Mouse (Mus musculus) hematopoietic stem cell, adult 5-6 weeks (primary cell): ENCODE results near the gene D630045J12Rik. TPM values are rescaled to one million over a fixed set of nuclear protein-coding genes. Genes with fewer than 3 reads are reported as not detected.

Experiments used
- ATAC-seq, 2 experiments: fragments of 125-278 bp in 1 of 2; replicated peaks in 1 of 2; 2 replicates each; pipeline ENCODE4 v1.8.0; 2016 to 2017; ENCODE audit warnings: inconsistent platforms in 2 of 2, mild to moderate bottlenecking in 2 of 2, moderate number of reproducible peaks in 2 of 2, low read depth in 1 of 2, moderate TSS enrichment in 1 of 2; ENCODE audit not compliant: low FRiP score in 2 of 2, poor library complexity in 2 of 2, severe bottlenecking in 2 of 2, insufficient read depth in 1 of 2, low TSS enrichment in 1 of 2
- total RNA-seq: library from RNA; stranded (forward); fragments of 172-1452, 232-1000 nt; gene quantifications from 2 replicates; pipeline ENCODE4 v1.2.3, GENCODE M21; 2017

The D630045J12Rik gene
- total RNA-seq, 1 experiment from 2014 or later: 2.7 TPM

DNA sequence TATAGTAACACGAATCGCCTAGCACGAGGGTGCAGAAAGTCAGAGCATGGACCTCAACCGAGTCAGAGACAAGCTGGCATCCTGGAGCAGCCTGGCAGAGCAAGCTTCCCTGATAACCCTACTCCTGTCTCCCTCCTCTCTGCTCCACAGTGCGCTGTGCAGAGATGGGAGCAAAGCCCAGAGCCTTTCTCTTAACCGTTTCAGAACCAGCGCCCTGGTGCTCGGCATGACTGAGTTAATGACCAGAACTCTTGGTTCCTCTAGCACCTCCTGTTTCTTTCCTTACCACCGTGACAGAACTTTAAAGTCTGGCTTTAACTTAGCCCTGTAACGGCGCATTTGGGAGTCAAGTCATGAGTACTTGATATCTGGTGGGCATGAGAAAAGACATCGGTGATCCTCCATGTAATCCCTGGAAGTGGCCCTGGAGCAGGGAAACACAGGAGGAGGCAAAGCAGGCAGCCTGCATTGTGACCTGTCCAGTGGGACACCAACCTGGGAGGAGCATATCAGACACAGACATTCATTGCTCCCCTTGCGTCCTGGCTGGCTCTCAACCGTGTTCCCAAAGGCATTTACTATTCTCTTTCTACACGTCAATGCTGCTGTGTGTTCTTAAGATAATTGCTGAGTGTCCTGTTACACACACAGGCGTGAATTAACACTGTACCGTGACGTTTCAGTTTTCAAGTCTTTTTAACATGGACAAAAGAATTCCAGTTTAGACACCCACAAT, 130.2 kb downstream of the D630045J12Rik start:
- ATAC-seq: no peak

DNA sequence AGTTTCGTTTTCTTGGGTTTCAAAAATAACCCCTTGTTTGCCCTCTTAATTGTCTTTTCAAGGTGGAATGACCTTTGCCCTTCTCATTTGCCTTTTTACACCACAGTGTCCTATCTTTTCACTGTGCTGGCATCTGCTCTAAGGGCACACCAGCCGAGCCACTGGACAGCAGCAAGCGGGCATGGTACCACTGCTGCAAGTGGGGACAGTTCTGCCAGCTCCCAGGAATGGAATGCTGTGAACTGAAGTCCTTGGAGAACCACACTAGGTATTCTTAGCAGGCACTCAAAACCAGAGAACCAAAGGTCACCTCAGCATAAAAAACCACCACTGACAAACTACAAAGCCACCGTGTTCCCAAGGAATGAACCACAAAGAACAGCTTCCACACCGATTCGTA, 131.0 kb downstream of the D630045J12Rik start:
- no peak for ATAC-seq

DNA sequence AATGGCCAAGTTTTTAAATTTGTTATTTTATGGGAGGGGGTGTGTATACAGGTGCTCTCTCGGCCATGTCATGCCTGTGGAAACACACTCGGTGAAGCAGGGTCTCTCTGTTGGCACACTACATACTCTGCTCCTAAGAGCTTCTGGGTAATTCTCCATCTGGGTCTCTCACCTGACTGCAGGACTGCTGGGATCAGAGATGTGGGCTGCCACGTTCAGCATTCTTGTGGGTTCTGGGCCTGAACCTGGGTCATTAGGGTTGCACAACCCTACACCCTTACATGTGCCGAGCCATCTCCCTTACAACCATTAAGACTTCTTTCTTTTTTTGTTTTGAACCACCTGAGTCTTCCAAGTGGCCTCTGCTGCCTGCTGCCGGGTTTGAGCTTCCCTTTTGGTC, 132.0 kb downstream of the D630045J12Rik start:
- no peak for ATAC-seq

DNA sequence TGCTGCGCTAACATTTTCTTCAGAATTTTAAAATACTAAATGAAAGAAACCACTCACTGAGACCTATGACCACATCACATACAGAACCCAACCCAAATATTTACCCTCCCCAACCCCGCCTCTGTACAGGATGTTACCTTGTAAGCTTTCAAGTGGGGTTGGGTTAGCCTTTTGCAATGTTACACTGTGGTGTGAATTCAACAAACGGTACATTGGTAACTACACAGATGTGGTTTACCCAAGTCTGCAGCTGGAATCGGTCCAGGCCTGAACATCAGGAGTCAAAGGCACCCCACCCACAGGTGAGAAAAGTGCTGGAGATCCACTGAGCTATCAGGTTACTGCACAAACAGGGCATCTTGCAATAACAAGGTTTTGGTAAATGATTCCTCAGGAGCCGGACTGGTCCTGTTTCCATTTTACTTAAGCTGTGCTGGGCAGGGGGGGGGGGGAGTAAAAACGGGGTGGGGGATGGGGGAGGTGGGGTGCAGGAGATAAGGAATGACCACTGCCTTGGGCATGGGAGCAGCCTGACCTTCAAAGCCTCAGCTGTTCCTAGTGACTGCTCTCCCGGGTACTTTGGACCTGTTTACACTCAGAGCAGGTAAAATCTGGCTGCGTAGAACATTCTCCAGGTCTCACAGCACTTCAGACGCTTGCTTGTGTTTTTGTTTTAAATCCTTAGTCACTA, 133.0 kb downstream of the D630045J12Rik start:
- ATAC-seq: no peak

DNA sequence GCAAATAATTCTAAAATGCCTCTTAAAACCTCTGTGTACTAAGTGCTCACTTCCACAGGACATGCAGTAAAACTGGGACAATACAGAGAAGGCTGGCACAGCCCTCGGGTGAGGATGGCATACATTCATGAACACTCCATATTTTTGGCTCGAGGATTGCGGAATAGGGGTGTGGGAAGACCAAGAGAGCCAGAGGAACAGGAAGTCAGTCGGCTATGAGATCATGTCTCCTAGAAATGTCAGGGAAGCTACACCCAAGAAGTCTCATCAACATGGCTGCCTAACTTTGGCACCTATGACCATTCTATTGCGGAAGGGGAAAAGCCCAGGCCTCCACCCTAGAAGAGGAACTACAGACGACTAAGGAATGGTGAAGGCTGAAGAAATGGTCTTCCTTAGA, 135.5 kb downstream of the D630045J12Rik start:
- no peak for ATAC-seq

GRCm38 (mm10) chr6:38116107-38116770, 137.6 kb downstream of the D630045J12Rik start:
- no peak for ATAC-seq

DNA sequence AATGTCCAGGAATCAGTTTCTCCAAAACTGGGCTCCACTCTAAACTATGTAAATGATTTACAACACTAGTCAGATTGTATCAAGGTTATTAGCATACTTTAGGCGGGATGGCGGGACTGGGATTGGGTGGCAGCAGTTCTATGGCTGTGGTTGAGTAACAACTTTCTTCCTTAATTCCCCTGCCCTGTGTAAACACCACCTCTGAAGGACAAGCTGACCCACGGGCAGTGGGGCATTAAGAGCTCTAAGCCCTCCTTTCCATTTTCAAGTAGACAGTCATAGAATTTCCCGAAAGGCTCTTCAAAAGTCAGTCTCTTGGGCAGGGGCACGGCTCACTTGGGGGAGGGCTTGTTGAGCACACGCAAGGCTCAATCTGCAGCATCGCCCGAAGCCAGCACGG, 142.9 kb downstream of the D630045J12Rik start:
- no peak for ATAC-seq

GRCm38 (mm10) chr6:38109871-38110270, 143.9 kb downstream of the D630045J12Rik start:
- ATAC-seq: no peak

- no peak for ATAC-seq
These were observed 144.5 kb downstream of the D630045J12Rik start, which contains the start of gene Tmem213 for GRCm38 (mm10) chr6:38109160-38109795. Tmem213 (plus strand) TSS chr6:38109255.

- no peak for ATAC-seq
These were observed 145.4 kb downstream of the D630045J12Rik start for GRCm38 (mm10) chr6:38108449-38108848.

DNA sequence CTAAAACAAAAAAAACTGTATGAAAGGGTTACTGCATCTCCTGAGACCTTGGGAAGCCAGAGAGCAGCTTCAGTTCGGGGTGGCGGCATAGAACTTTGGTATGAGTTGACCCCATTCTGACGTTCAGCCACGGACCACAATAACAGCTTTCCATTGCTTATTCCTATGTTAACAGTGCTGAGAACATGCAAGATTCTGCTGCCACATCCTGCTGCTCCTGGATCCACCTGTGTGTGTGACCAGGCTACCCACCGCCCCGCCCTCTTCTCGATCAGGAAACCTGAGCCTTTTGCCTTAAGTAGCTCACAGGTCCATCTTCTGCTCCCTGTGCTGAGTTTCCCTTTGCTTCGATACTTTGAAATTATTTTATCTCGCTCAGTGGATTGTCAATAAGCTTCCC, 147.9 kb downstream of the D630045J12Rik start:
- no peak for ATAC-seq

DNA sequence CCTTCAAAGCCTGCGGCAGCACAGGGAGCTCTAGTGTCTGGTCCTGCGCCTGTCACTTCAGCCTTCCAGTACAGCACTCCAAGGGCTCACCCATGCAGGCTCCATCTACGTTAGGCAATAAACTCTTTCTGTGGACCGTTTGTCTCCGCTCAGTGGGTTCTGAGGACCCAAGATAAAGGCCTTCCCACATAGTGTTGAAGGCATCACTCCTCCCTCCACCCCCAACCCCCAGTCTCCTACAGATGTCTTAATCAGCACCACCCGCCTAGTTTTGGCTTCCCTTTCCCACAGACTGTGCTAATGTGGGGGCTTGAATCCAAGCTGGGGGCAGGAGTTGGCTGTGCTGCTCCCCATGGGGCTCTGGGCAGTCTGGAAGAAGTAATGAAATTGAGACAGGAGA, 150.0 kb downstream of the D630045J12Rik start:
- no peak for ATAC-seq

- ATAC-seq: no peak
These were observed 151.5 kb downstream of the D630045J12Rik start for GRCm38 (mm10) chr6:38102216-38102795.

GRCm38 (mm10) chr6:38096961-38097370, 156.8 kb downstream of the D630045J12Rik start:
- no peak for ATAC-seq

DNA sequence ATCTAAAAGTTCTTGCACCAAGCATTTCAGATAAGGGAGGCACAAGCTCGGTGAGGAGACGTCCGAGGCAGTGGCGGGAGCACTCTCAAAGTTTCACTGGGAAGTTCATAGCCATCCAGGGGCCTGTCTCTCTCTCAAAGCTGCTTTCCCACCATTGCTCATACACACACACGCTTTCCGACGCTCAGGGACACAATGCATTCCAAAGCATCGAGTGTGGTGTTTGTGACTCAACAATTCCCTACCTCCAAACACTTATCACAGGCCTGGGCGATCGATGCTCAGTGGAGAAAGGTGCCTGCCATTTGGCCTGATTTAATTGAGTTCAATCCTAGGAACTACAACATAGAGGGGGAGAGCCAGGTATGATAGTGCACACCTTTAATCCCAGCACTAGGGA, 159.1 kb downstream of the D630045J12Rik start:
- no peak for ATAC-seq

DNA sequence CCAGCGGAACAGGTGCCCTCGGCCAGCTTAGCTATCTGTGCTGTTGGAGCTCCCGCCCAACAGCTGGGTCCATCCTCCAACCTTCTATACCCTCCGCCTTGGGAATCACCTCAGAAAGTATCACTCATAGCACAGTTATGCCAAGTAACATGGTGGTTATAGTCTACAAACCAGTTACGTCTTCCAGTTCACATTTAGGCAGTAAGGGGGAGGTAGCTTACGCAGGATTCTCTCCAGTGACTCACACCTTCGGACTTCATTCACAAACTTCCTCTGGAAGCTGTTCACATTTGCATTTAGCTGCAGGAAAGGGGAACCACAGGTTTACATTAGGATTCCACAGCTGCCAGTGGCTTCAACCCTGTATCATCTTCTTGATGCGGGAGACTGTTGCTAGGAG, 161.3 kb downstream of the D630045J12Rik start:
- ATAC-seq: no peak

GRCm38 (mm10) chr6:38087242-38088026, 166.4 kb downstream of the D630045J12Rik start:
- ATAC-seq: no peak
